Mouse (Mus musculus) forebrain, embryonic 10.5 days (tissue): ENCODE data around the gene Sacm1l. TPM values are rescaled to one million over a fixed set of nuclear protein-coding genes. Genes with fewer than 3 reads are reported as not detected.

ENCODE experiments used
- DNase-seq: peaks from one replicate; pipeline ENCODE4 v3.0.0-alpha.2; 2017; ENCODE audit warnings: low spot score; ENCODE audit errors: extremely low spot score
- H3K27ac ChIP-seq: fragments of 300-500 bp; sonication (generic); 2 replicates; pipeline ENCODE4 v1.5.1; 2016; ENCODE audit warnings: mild to moderate bottlenecking
- H3K27me3 ChIP-seq: fragments of 300-500 bp; sonication (generic); 2 replicates; pipeline ENCODE4 v1.6.1; 2016; ENCODE audit warnings: mild to moderate bottlenecking; ENCODE audit not compliant: poor library complexity, severe bottlenecking
- H3K36me3 ChIP-seq: fragments of 300-500 bp; sonication (generic); replicated peaks from 2 replicates; pipeline ENCODE4 v1.6.1; 2016; ENCODE audit warnings: mild to moderate bottlenecking, moderate library complexity
- H3K4me1 ChIP-seq: fragments of 300-500 bp; sonication (generic); 2 replicates; pipeline ENCODE4 v1.6.1; 2016
- H3K4me3 ChIP-seq: fragments of 300-500 bp; sonication (generic); 2 replicates; pipeline ENCODE4 v1.5.1; 2016; ENCODE audit warnings: mild to moderate bottlenecking, moderate library complexity
- H3K9me3 ChIP-seq: fragments of 300-500 bp; sonication (generic); 2 replicates; pipeline ENCODE4 v1.6.1; 2016; ENCODE audit warnings: mild to moderate bottlenecking, moderate library complexity
- WGBS: fragments of 180-500 bp; shearing (Covaris S2); methylation state at CpG from one replicate; pipeline ENCODE4 v1.1.7; 2016; 5-methylcytosine and 5-hydroxymethylcytosine counted together
- polyA plus RNA-seq: library from polyadenylated mRNA; unstranded; fragments of >200 nt; fragmentation: Nextera tagmentation; extraction: Ambion mirVana; gene quantifications from 2 replicates; pipeline ENCODE4 v1.2.1, GENCODE M21; 2016

The Sacm1l gene
- polyA plus RNA-seq, 1 experiment from 2014 or later: 40.1 TPM

GRCm38 (mm10) chr9:123515087-123515486, 14.5 kb upstream of the Sacm1l start:
- 90% methylated on average over 2 of the region's 2 CpGs for WGBS
- no peaks in the 10 kb centered on the region for H3K27me3 ChIP-seq
- no peaks in the 10 kb centered on the region for H3K4me1 ChIP-seq
- no peak for DNase-seq
- H3K9me3 ChIP-seq: no peaks in the 10 kb centered on the region
- no peak overlapping the region for H3K27ac ChIP-seq
- H3K36me3 ChIP-seq: peaks cover 87% of the 10 kb centered on the region
- H3K4me3 ChIP-seq: no peak overlapping the region

- no peak for DNase-seq
- Histone ChIP-seq H3K4me3 (no peak overlapping the region), H3K27ac (no peak overlapping the region), H3K9me3 (no peaks in the 10 kb centered on the region), H3K27me3 (no peaks in the 10 kb centered on the region), H3K4me1 (no peaks in the 10 kb centered on the region), H3K36me3 (peaks cover 85% of the 10 kb centered on the region)
- 93% methylated on average over 7 of the region's 7 CpGs for WGBS
Observed at GRCm38 (mm10) chr9:123516641-123517385, 12.7 kb upstream of the Sacm1l start.

- no peaks in the 10 kb centered on the region for H3K9me3 ChIP-seq
- H3K4me3 ChIP-seq: no peak overlapping the region
- 88% methylated on average over 13 of the region's 13 CpGs for WGBS
- no peak overlapping the region for H3K27ac ChIP-seq
- no peaks in the 10 kb centered on the region for H3K27me3 ChIP-seq
- peaks cover 75% of the 10 kb centered on the region for H3K36me3 ChIP-seq
- DNase-seq: no peak
- H3K4me1 ChIP-seq: no peaks in the 10 kb centered on the region
Observed at GRCm38 (mm10) chr9:123518969-123519894, 10.3 kb upstream of the Sacm1l start.

GRCm38 (mm10) chr9:123520735-123521134, 8.8 kb upstream of the Sacm1l start:
- Histone ChIP-seq H3K36me3 (peaks cover 70% of the 10 kb centered on the region), H3K9me3 (no peaks in the 10 kb centered on the region), H3K27ac (no peak overlapping the region), H3K4me3 (no peak overlapping the region), H3K4me1 (no peaks in the 10 kb centered on the region), H3K27me3 (no peaks in the 10 kb centered on the region)
- DNase-seq: no peak
- WGBS: 89% methylated on average over 3 of the region's 3 CpGs

GRCm38 (mm10) chr9:123523676-123524075, 5.9 kb upstream of the Sacm1l start:
- peak; percentile 29 for DNase-seq
- Histone ChIP-seq H3K36me3 (peaks cover 41% of the 10 kb centered on the region), H3K9me3 (no peaks in the 10 kb centered on the region), H3K27ac (no peak overlapping the region), H3K27me3 (no peaks in the 10 kb centered on the region), H3K4me3 (no peak overlapping the region), H3K4me1 (peaks cover 9% of the 10 kb centered on the region)
- 28% methylated on average over 3 of the region's 3 CpGs for WGBS

GRCm38 (mm10) chr9:123525095-123525494, 4.5 kb upstream of the Sacm1l start:
- H3K36me3 ChIP-seq: peaks cover 27% of the 10 kb centered on the region
- 9% methylated on average over 1 of the region's 1 CpGs for WGBS
- no peaks in the 10 kb centered on the region for H3K27me3 ChIP-seq
- H3K9me3 ChIP-seq: no peaks in the 10 kb centered on the region
- peaks cover 12% of the 10 kb centered on the region for H3K4me1 ChIP-seq
- no peak overlapping the region for H3K27ac ChIP-seq
- H3K4me3 ChIP-seq: no peak overlapping the region
- no peak for DNase-seq

- Histone ChIP-seq H3K36me3 (peaks cover 15% of the 10 kb centered on the region), H3K9me3 (no peaks in the 10 kb centered on the region), H3K4me3 (no peak overlapping the region), H3K27me3 (no peaks in the 10 kb centered on the region), H3K4me1 (peaks cover 23% of the 10 kb centered on the region), H3K27ac (no peak overlapping the region)
- WGBS: 81% methylated on average over 5 of the region's 5 CpGs
- no peak for DNase-seq
Observed at GRCm38 (mm10) chr9:123526502-123526901, 3.1 kb upstream of the Sacm1l start.

GRCm38 (mm10) chr9:123528087-123528925, 1.3 kb upstream of the Sacm1l start:
- Histone ChIP-seq H3K9me3 (no peaks in the 10 kb centered on the region), H3K27me3 (no peaks in the 10 kb centered on the region), H3K4me3 (peak overlapping the region; percentile 90), H3K4me1 (peaks cover 29% of the 10 kb centered on the region), H3K36me3 (no peaks in the 10 kb centered on the region), H3K27ac (peak overlapping the region; percentile 84)
- DNase-seq: no peak
- WGBS: 39% methylated on average over 6 of the region's 6 CpGs

GRCm38 (mm10) chr9:123528926-123529295, 648 bp upstream of the Sacm1l start:
- Histone ChIP-seq H3K4me3 (peak overlapping the region; percentile 90), H3K4me1 (peaks cover 29% of the 10 kb centered on the region), H3K27me3 (no peaks in the 10 kb centered on the region), H3K36me3 (no peaks in the 10 kb centered on the region), H3K27ac (peak overlapping the region; percentile 84), H3K9me3 (no peaks in the 10 kb centered on the region)
- WGBS: 3% methylated on average over 17 of the region's 17 CpGs
- DNase-seq: peak; percentile 54

GRCm38 (mm10) chr9:123530158-123530475, 558 bp downstream of the Sacm1l start:
- no peaks in the 10 kb centered on the region for H3K9me3 ChIP-seq
- DNase-seq: no peak
- H3K4me1 ChIP-seq: peaks cover 29% of the 10 kb centered on the region
- H3K27me3 ChIP-seq: no peaks in the 10 kb centered on the region
- H3K4me3 ChIP-seq: peak overlapping the region; percentile 90
- 1% methylated on average over 13 of the region's 13 CpGs for WGBS
- H3K36me3 ChIP-seq: no peaks in the 10 kb centered on the region
- H3K27ac ChIP-seq: peak overlapping the region; percentile 92

GRCm38 (mm10) chr9:123530566-123531130, 1.1 kb downstream of the Sacm1l start:
- no peak for DNase-seq
- Histone ChIP-seq H3K9me3 (no peaks in the 10 kb centered on the region), H3K36me3 (no peaks in the 10 kb centered on the region), H3K27me3 (no peaks in the 10 kb centered on the region), H3K4me1 (peaks cover 29% of the 10 kb centered on the region), H3K4me3 (peak overlapping the region; percentile 90), H3K27ac (peak overlapping the region; percentile 35; the same call in 1 of the 2 replicates)
- 52% methylated on average over 11 of the region's 11 CpGs for WGBS

GRCm38 (mm10) chr9:123531234-123531633, 1.7 kb downstream of the Sacm1l start:
- Histone ChIP-seq H3K4me1 (peaks cover 29% of the 10 kb centered on the region), H3K27me3 (no peaks in the 10 kb centered on the region), H3K9me3 (no peaks in the 10 kb centered on the region), H3K4me3 (peak overlapping the region; percentile 90; the same call in 1 of the 2 replicates), H3K36me3 (no peaks in the 10 kb centered on the region), H3K27ac (no peak overlapping the region)
- DNase-seq: no peak
